Comparison of ENCODE assay signal across 7 mouse cellular contexts in genomic region chr15:79432892-79433291, GRCm38 (mm10). TPM values are rescaled to one million over a fixed set of nuclear protein-coding genes. Genes with fewer than 3 reads are reported as not detected.
DNase-seq lines count a peak whose midpoint lies in the region; ATAC-seq and TF ChIP-seq lines count a peak whose summit lies in the region.

No protein-coding gene starts in this region.

- no peak overlapping the region for H3K27ac ChIP-seq in MEL (ENCODE audit: control insufficient read depth, low read depth, low read length)
- peak overlapping the region; percentile 50; the same call in 1 of the 2 replicates for H3K27ac ChIP-seq in stomach, postnatal 0 days (replicated peaks)

- H3K9ac ChIP-seq in MEL (ENCODE audit: control insufficient read depth, low read depth, low read length, poor library complexity, severe bottlenecking): no peak overlapping the region
- no peak overlapping the region for H3K9ac ChIP-seq in stomach, postnatal 0 days (ENCODE audit: low read length)

- H3K36me3 ChIP-seq in MEL (ENCODE audit: control insufficient read depth in 1 of 2, insufficient read depth in 2 of 2, low read length in 2 of 2): peaks cover 0 to 33% of the 10 kb centered on the region in 2 experiments; a peak in 3 of 4 replicates
- peaks cover 12% of the 10 kb centered on the region for H3K36me3 ChIP-seq in stomach, postnatal 0 days (ENCODE audit: control insufficient read depth, insufficient read depth, low read length)

- H3K27me3 ChIP-seq in MEL (ENCODE audit: control insufficient read depth in 1 of 2, insufficient read depth in 2 of 2, low read length in 2 of 2): no peaks in the 10 kb centered on the region
- no peaks in the 10 kb centered on the region for H3K27me3 ChIP-seq in stomach, postnatal 0 days (ENCODE audit: control insufficient read depth, insufficient read depth, low read length)

- TF ChIP-seq EP300 in MEL (IDR thresholded peaks at IDR 0.05; ENCODE audit: low read depth in 1 of 2, low read length in 2 of 2): no peak
- TF ChIP-seq EP300 in stomach, postnatal 0 days (optimal IDR thresholded peaks at IDR 0.05): no peak

- no peak; the same call in 1 of the 2 replicates for ATAC-seq in stomach, postnatal 0 days (ENCODE audit: low FRiP score, low TSS enrichment)
- ATAC-seq in erythroid progenitor cell, adult 5-6 weeks (replicated peaks; ENCODE audit: low FRiP score, poor library complexity, severe bottlenecking): no peak

- WGBS in stomach, postnatal 0 days: 24% methylated on average over 21 of the region's 21 CpGs

- H3K9me3 ChIP-seq in MEL (replicated peaks; ENCODE audit: insufficient read depth, low read length): no peaks in the 10 kb centered on the region
- no peaks in the 10 kb centered on the region for H3K9me3 ChIP-seq in stomach, postnatal 0 days (ENCODE audit: control insufficient read depth, low read length)

- intact Hi-C loops in heart, postnatal 10 days (cut with DNase I): no loop called here

- no peak for DNase-seq in MEL (ENCODE audit: low read depth, low spot score)
- DNase-seq in brain, embryonic 14.5 days (ENCODE audit: low read depth): peak; percentile 31
- DNase-seq in heart, postnatal 10 days: peak; percentile 71 to 72
- peak; percentile 82 for DNase-seq in layer of hippocampus, adult 9-11 months
- DNase-seq in lung, postnatal 36 days: peak; percentile 75
- no peak for DNase-seq in stomach, postnatal 0 days (ENCODE audit: low spot score)

- TF ChIP-seq CTCF in MEL (IDR thresholded peaks at IDR 0.05 in 2 of 3, conservative IDR thresholded peaks at IDR 0.05 in 1 of 3; ENCODE audit: control insufficient read depth in 1 of 3, insufficient read depth in 1 of 3, low read depth in 2 of 3, low read length in 3 of 3, poor library complexity in 1 of 3, severe bottlenecking in 1 of 3): no peak
- no peak for TF ChIP-seq CTCF in brain, embryonic 14.5 days (IDR thresholded peaks at IDR 0.05; ENCODE audit: borderline replicate concordance, extremely low read depth, insufficient read depth, insufficient read length)
- no peak for TF ChIP-seq CTCF in stomach, postnatal 0 days (IDR thresholded peaks at IDR 0.05; ENCODE audit: low read depth)

- H3K4me1 ChIP-seq in MEL (ENCODE audit: control insufficient read depth in 1 of 2, insufficient read depth in 2 of 2, low read length in 2 of 2): peaks cover 17 to 41% of the 10 kb centered on the region in 2 experiments
- no peaks in the 10 kb centered on the region; the same call in 1 of the 2 replicates for H3K4me1 ChIP-seq in stomach, postnatal 0 days (replicated peaks; ENCODE audit: control insufficient read depth, insufficient read depth)

- H3K4me3 ChIP-seq in MEL (ENCODE audit: control insufficient read depth in 1 of 2, insufficient read depth in 1 of 2, low read depth in 2 of 2, low read length in 2 of 2): no peak overlapping the region
- no peak overlapping the region for H3K4me3 ChIP-seq in stomach, postnatal 0 days (ENCODE audit: low read depth, low read length)

- no peaks in the 10 kb centered on the region; the same call in 1 of the 2 replicates for H3K79me2 ChIP-seq in MEL (ENCODE audit: control insufficient read depth, insufficient read depth, low read length, poor library complexity)

- H3K4me2 ChIP-seq in stomach, postnatal 0 days (replicated peaks; ENCODE audit: low read depth): no peak overlapping the region

- TF ChIP-seq POLR2A in MEL (IDR thresholded peaks at IDR 0.05; ENCODE audit: control insufficient read depth in 1 of 2, insufficient read depth in 1 of 2, low read depth in 1 of 2, low read length in 2 of 2, poor library complexity in 1 of 2): no peak
- no peak for TF ChIP-seq POLR2A in brain, embryonic 14.5 days (IDR thresholded peaks at IDR 0.05; ENCODE audit: borderline replicate concordance, extremely low read depth, insufficient read depth, insufficient read length, poor library complexity, severe bottlenecking)

- TF ChIP-seq RAD21 in MEL (IDR thresholded peaks at IDR 0.05; ENCODE audit: low read depth, low read length): no peak

TF ChIP-seq in MEL, 35 proteins besides CTCF, POLR2A, EP300 and RAD21:
- TF ChIP-seq RCOR1 (IDR thresholded peaks at IDR 0.05; ENCODE audit: low read depth, low read length): no peak
- TF ChIP-seq NRF1 (IDR thresholded peaks at IDR 0.05; ENCODE audit: insufficient read depth, low read depth, low read length, poor library complexity, severe bottlenecking): no peak
- TF ChIP-seq USF1 (IDR thresholded peaks at IDR 0.05; ENCODE audit: low read depth, low read length): 0 out of 2 replicates have a peak, but pooled peaks have one; percentile 23

RNA-seq across cellular contexts. Expression of gene Csnk1e, which starts 22.5 kb away (rescaled TPM):
- total RNA-seq in MEL (2012; rRNA removed): 28.5 and 33.3 TPM in 2 replicates
- polyA plus RNA-seq in MEL (2012; ENCODE audit: insufficient read depth in 1 of 2, insufficient read length in 2 of 2, low read depth in 1 of 2, low replicate concordance in 2 of 2, missing spikeins in 1 of 2): 10 to 100 TPM in 1 of 2 experiments, not detected in 1; 58.1 TPM
- polyA plus RNA-seq in brain, embryonic 14.5 days (2012; rRNA removed): 403 and 452 TPM in 2 replicates
- total RNA-seq in heart, postnatal 10 days (2021): 10 to 100 TPM; 79.6 to 81.4 TPM
- polyA plus RNA-seq in stomach, postnatal 0 days (2015; fragmentation: Nextera tagmentation; extraction: Ambion mirVana): 44.8 and 50.8 TPM in 2 replicates
- 6.8 and 18.9 TPM in 2 replicates for total RNA-seq in erythroid progenitor cell, adult 5-6 weeks (2015; ENCODE audit: low replicate concordance)
- total RNA-seq in erythroid progenitor cell, adult 5-6 weeks (2017; ENCODE audit: low replicate concordance): 2.1 and 2.9 TPM in 2 replicates

RNA-seq across cellular contexts. Expression of gene Tmem184b, which starts 29.5 kb away (rescaled TPM):
- total RNA-seq in MEL (2012; rRNA removed): 7.2 and 7.5 TPM in 2 replicates
- polyA plus RNA-seq in MEL (2012; ENCODE audit: insufficient read depth in 1 of 2, insufficient read length in 2 of 2, low read depth in 1 of 2, low replicate concordance in 2 of 2, missing spikeins in 1 of 2): 10 to 100 TPM in 1 of 2 experiments, not detected in 1; 28.4 TPM
- polyA plus RNA-seq in brain, embryonic 14.5 days (2012; rRNA removed): 52.3 and 70.7 TPM in 2 replicates
- total RNA-seq in heart, postnatal 10 days (2021): 10 to 100 TPM; 59.2 to 67.8 TPM
- polyA plus RNA-seq in stomach, postnatal 0 days (2015; fragmentation: Nextera tagmentation; extraction: Ambion mirVana): 21.2 and 22.3 TPM in 2 replicates
- total RNA-seq in erythroid progenitor cell, adult 5-6 weeks (2015; ENCODE audit: low replicate concordance): 0.84 and 3.6 TPM in 2 replicates
- total RNA-seq in erythroid progenitor cell, adult 5-6 weeks (2017; ENCODE audit: low replicate concordance): 0.39 TPM in 1 of 2 replicates, not detected in the other

Comparison
In these comparisons a context has a peak if more than half of its experiments do, and no peak if none do; other contexts are left out.
1. DNase-seq: peak in brain, embryonic 14.5 days (single experiment), heart, postnatal 10 days (2 of 2), layer of hippocampus, adult 9-11 months (single experiment) and lung, postnatal 36 days (single experiment); none in MEL (single experiment) and stomach, postnatal 0 days (single experiment).